Mouse (Mus musculus): Measurements from ENCODE around the gene Tmem79.

DNA sequence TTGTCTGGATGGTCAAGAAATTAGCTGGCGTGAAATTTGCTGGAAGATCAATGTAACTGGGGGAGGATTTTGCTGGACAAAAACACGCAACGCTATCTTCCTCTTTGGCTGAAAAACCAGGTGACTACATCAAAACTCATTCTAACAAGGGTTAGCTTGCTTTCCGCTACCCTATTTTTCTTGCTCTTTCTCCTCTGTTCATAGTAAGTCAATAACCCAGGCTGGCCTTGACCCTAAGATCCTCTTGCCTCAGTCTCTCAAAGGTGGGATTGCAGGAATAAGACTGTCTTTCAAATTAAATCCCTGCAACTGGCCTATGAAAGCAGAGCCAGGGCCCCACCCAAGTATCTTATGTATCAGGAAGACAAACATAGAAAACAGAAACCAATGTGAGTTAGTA is 48.8 kb downstream of the Tmem79 start, which contains the start of gene Gm38392:
- TF ChIP-seq CTCF (IDR thresholded peaks at IDR 0.05; ENCODE audit: low read depth) = no peak
- TF ChIP-seq EP300 (IDR thresholded peaks at IDR 0.05; ENCODE audit: low read depth) = no peak

Data from liver, embryonic 14.5 days (tissue).